Mouse (Mus musculus): ENCODE measurements at regions not wholly inside any gene's neighbourhood (a gene's known extent, or its start where the extent isn't known, plus 50 kb on each side); places are given as distances from the start of the nearest gene placed in this dataset.

GRCm38 (mm10) chr12:25771856-25772255, 643.2 kb downstream of the Rnf144a start:
- DNase-seq: no peak

GRCm38 (mm10) chr12:25768644-25769043, 646.4 kb downstream of the Rnf144a start:
- DNase-seq: no peak

- DNase-seq: no peak
These were observed 652.0 kb downstream of the Rnf144a start for GRCm38 (mm10) chr12:25763061-25763460.

- DNase-seq: no peak
These were observed 658.0 kb downstream of the Rnf144a start for GRCm38 (mm10) chr12:25757014-25757413.

GRCm38 (mm10) chr12:25733801-25734200, 636.9 kb upstream of the Id2 start:
- no peak for DNase-seq

- no peak for DNase-seq
These were observed 628.8 kb upstream of the Id2 start for GRCm38 (mm10) chr12:25725774-25726173.

GRCm38 (mm10) chr12:25711186-25711585, 614.2 kb upstream of the Id2 start:
- DNase-seq: no peak

- no peak for DNase-seq
These were observed 606.1 kb upstream of the Id2 start for GRCm38 (mm10) chr12:25703023-25703400.

- DNase-seq: peak; percentile 35
These were observed 605.5 kb upstream of the Id2 start for GRCm38 (mm10) chr12:25702176-25703022.

GRCm38 (mm10) chr12:25687063-25687462, 590.1 kb upstream of the Id2 start:
- no peak for DNase-seq

- DNase-seq: no peak
These were observed 579.7 kb upstream of the Id2 start for GRCm38 (mm10) chr12:25676631-25677030.

GRCm38 (mm10) chr12:25668336-25668735, 571.4 kb upstream of the Id2 start:
- no peak for DNase-seq

- no peak for DNase-seq
These were observed 557.5 kb upstream of the Id2 start for GRCm38 (mm10) chr12:25654456-25654855.

GRCm38 (mm10) chr12:25650237-25650636, 553.3 kb upstream of the Id2 start:
- no peak for DNase-seq

GRCm38 (mm10) chr12:25628081-25628480, 531.1 kb upstream of the Id2 start:
- no peak for DNase-seq

- DNase-seq: no peak
These were observed 528.9 kb upstream of the Id2 start for GRCm38 (mm10) chr12:25625858-25626257.

- no peak for DNase-seq
These were observed 526.5 kb upstream of the Id2 start for GRCm38 (mm10) chr12:25623449-25623848.

- DNase-seq: no peak
These were observed 524.2 kb upstream of the Id2 start for GRCm38 (mm10) chr12:25621142-25621541.

- DNase-seq: no peak
These were observed 520.6 kb upstream of the Id2 start for GRCm38 (mm10) chr12:25617521-25617920.

GRCm38 (mm10) chr12:25615377-25615776, 518.4 kb upstream of the Id2 start:
- DNase-seq: no peak

GRCm38 (mm10) chr12:25613473-25613872, 516.5 kb upstream of the Id2 start:
- no peak for DNase-seq

- no peak for DNase-seq
These were observed 512.1 kb upstream of the Id2 start for GRCm38 (mm10) chr12:25609045-25609444.

GRCm38 (mm10) chr12:25605396-25605795, 508.5 kb upstream of the Id2 start:
- no peak for DNase-seq

- DNase-seq: no peak
These were observed 493.3 kb upstream of the Id2 start for GRCm38 (mm10) chr12:25590262-25590661.

- no peak for DNase-seq
These were observed 488.8 kb upstream of the Id2 start for GRCm38 (mm10) chr12:25585746-25586145.

Measured in thymus, postnatal 14 days (tissue).